Mouse (Mus musculus) MEL (cell line): ENCODE measurements around the gene Plcg2. TPM values are rescaled to one million over a fixed set of nuclear protein-coding genes. Genes with fewer than 3 reads are reported as not detected.

Experiments used
- DNase-seq: peaks from one replicate; pipeline ENCODE4 v3.0.0; 2011; ENCODE audit warnings: low read depth, low spot score
- H3K27ac ChIP-seq: 2 replicates; pipeline ENCODE4 v1.5.1; 2012; ENCODE audit warnings: low read depth, mild to moderate bottlenecking, control low read depth, low read length, moderate library complexity; ENCODE audit not compliant: control insufficient read depth
- H3K27me3 ChIP-seq, 2 experiments: fragments of 150-350 bp in 1 of 2; sonication (generic) in 1 of 2; 2 replicates each; pipeline ENCODE4 v1.6.1; 2012; ENCODE audit warnings: low read length in 2 of 2, mild to moderate bottlenecking in 2 of 2, improper control_type of control experiment in 1 of 2, moderate library complexity in 1 of 2; ENCODE audit not compliant: insufficient read depth in 2 of 2, control insufficient read depth in 1 of 2
- H3K36me3 ChIP-seq, 2 experiments: 2 replicates each; pipeline ENCODE4 v1.6.1; 2012 to 2014; ENCODE audit warnings: low read length in 2 of 2, improper control_type of control experiment in 1 of 2, inconsistent platforms in 1 of 2, mild to moderate bottlenecking in 1 of 2; ENCODE audit not compliant: insufficient read depth in 2 of 2, control insufficient read depth in 1 of 2
- H3K4me1 ChIP-seq, 2 experiments: fragments of 150-350 bp in 1 of 2; sonication (generic) in 1 of 2; 2 replicates each; pipeline ENCODE4 v1.6.1; 2012; ENCODE audit warnings: low read length in 2 of 2, improper control_type of control experiment in 1 of 2, mild to moderate bottlenecking in 1 of 2; ENCODE audit not compliant: insufficient read depth in 2 of 2, control insufficient read depth in 1 of 2
- H3K4me3 ChIP-seq, 2 experiments: fragments of 150-350 bp in 1 of 2; sonication (generic) in 1 of 2; 2 replicates each; pipeline ENCODE4 v1.5.1; 2012; ENCODE audit warnings: low read depth in 2 of 2, low read length in 2 of 2, mild to moderate bottlenecking in 2 of 2, moderate library complexity in 2 of 2, control low read depth in 1 of 2, improper control_type of control experiment in 1 of 2; ENCODE audit not compliant: control insufficient read depth in 1 of 2, insufficient read depth in 1 of 2
- H3K79me2 ChIP-seq: 2 replicates; pipeline ENCODE4 v1.6.1; 2012; ENCODE audit warnings: mild to moderate bottlenecking, low read length, moderate library complexity; ENCODE audit not compliant: control insufficient read depth, poor library complexity, insufficient read depth
- H3K9ac ChIP-seq: 2 replicates; pipeline ENCODE4 v1.6.1; 2012; ENCODE audit warnings: low read depth, mild to moderate bottlenecking, control low read depth, low read length, moderate library complexity; ENCODE audit not compliant: control insufficient read depth, poor library complexity, severe bottlenecking
- H3K9me3 ChIP-seq: fragments of 150-350 bp; sonication (generic); replicated peaks from 2 replicates; pipeline ENCODE4 v1.6.1; 2012; ENCODE audit warnings: mild to moderate bottlenecking, low read length, improper control_type of control experiment, moderate library complexity; ENCODE audit not compliant: insufficient read depth
- BHLHE40 ChIP-seq: IDR thresholded peaks from 2 replicates; pipeline ENCODE4 v1.6.1; 2012; ENCODE audit warnings: low read depth, mild to moderate bottlenecking, inconsistent platforms, low read length, improper control_type of control experiment, borderline replicate concordance
- CHD1 ChIP-seq: IDR thresholded peaks from 2 replicates; pipeline ENCODE4 v1.6.1; 2012; ENCODE audit warnings: low read depth, mild to moderate bottlenecking, inconsistent platforms, low read length, improper control_type of control experiment
- CHD2 ChIP-seq: IDR thresholded peaks from 2 replicates; pipeline ENCODE4 v1.6.1; 2011; ENCODE audit warnings: low read length, improper control_type of control experiment
- CTCF ChIP-seq, 3 experiments: IDR thresholded peaks in 2 of 3; conservative IDR thresholded peaks in 1 of 3; 2 replicates each; pipeline ENCODE4 v1.5.1; 2011 to 2012; ENCODE audit warnings: low read length in 3 of 3, low read depth in 2 of 3, mild to moderate bottlenecking in 2 of 3, improper control_type of control experiment in 1 of 3, inconsistent platforms in 1 of 3, mixed read lengths in 1 of 3, moderate library complexity in 1 of 3; ENCODE audit not compliant: control insufficient read depth in 1 of 3, insufficient read depth in 1 of 3, poor library complexity in 1 of 3, severe bottlenecking in 1 of 3
- E2F4 ChIP-seq: IDR thresholded peaks from 2 replicates; pipeline ENCODE4 v1.6.1; 2011; ENCODE audit warnings: low read depth, low read length, improper control_type of control experiment, borderline replicate concordance
- ELF1 ChIP-seq: IDR thresholded peaks from 2 replicates; pipeline ENCODE4 v1.6.1; 2014; ENCODE audit warnings: low read depth, mild to moderate bottlenecking, inconsistent platforms, low read length, improper control_type of control experiment, moderate library complexity
- GABPA ChIP-seq: IDR thresholded peaks from 2 replicates; pipeline ENCODE4 v1.6.1; 2012; ENCODE audit warnings: low read depth, mild to moderate bottlenecking, inconsistent platforms, low read length, improper control_type of control experiment, moderate library complexity
- HCFC1 ChIP-seq: IDR thresholded peaks from 2 replicates; pipeline ENCODE4 v1.6.1; 2012; ENCODE audit warnings: low read depth, mild to moderate bottlenecking, inconsistent platforms, low read length, improper control_type of control experiment, moderate library complexity
- KAT2A ChIP-seq: conservative IDR thresholded peaks from 2 replicates; pipeline ENCODE4 v1.6.1; 2012; ENCODE audit warnings: low read depth, low read length, improper control_type of control experiment, inconsistent platforms
- MAFK ChIP-seq: IDR thresholded peaks from 2 replicates; pipeline ENCODE4 v1.6.1; 2011; ENCODE audit warnings: low read depth, mild to moderate bottlenecking, low read length, improper control_type of control experiment, borderline replicate concordance
- MAZ ChIP-seq: IDR thresholded peaks from 2 replicates; pipeline ENCODE4 v1.6.1; 2012; ENCODE audit warnings: low read depth, mild to moderate bottlenecking, inconsistent platforms, low read length, improper control_type of control experiment
- MEF2A ChIP-seq: IDR thresholded peaks from 2 replicates; pipeline ENCODE4 v1.6.1; 2014; ENCODE audit warnings: low read depth, mild to moderate bottlenecking, inconsistent platforms, low read length, improper control_type of control experiment; ENCODE audit not compliant: poor library complexity, insufficient replicate concordance, severe bottlenecking; ENCODE audit errors: extremely low read depth
- MXI1 ChIP-seq: IDR thresholded peaks from 2 replicates; pipeline ENCODE4 v1.6.1; 2011; ENCODE audit warnings: mild to moderate bottlenecking, low read depth, low read length, improper control_type of control experiment
- MYC ChIP-seq: IDR thresholded peaks from 2 replicates; pipeline ENCODE4 v1.6.1; 2011; ENCODE audit warnings: low read depth, mild to moderate bottlenecking, low read length, improper control_type of control experiment, moderate library complexity
- NELFE ChIP-seq: IDR thresholded peaks from 2 replicates; pipeline ENCODE4 v1.6.1; 2011; ENCODE audit warnings: low read depth, low read length, improper control_type of control experiment
- NRF1 ChIP-seq: IDR thresholded peaks from 2 replicates; pipeline ENCODE4 v1.6.1; 2014; ENCODE audit warnings: low read depth, mild to moderate bottlenecking, inconsistent platforms, low read length, improper control_type of control experiment, moderate library complexity; ENCODE audit not compliant: poor library complexity, insufficient read depth, severe bottlenecking
- POLR2A ChIP-seq, 2 experiments: IDR thresholded peaks; 2 replicates each; pipeline ENCODE4 v1.6.1; 2011 to 2012; ENCODE audit warnings: low read length in 2 of 2, mild to moderate bottlenecking in 2 of 2, control low read depth in 1 of 2, improper control_type of control experiment in 1 of 2, low read depth in 1 of 2, moderate library complexity in 1 of 2; ENCODE audit not compliant: control insufficient read depth in 1 of 2, insufficient read depth in 1 of 2, poor library complexity in 1 of 2
- POLR2AphosphoS2 ChIP-seq: IDR thresholded peaks from 2 replicates; pipeline ENCODE4 v1.6.1; 2011; ENCODE audit warnings: low read length, improper control_type of control experiment
- POLR2AphosphoS5 ChIP-seq: IDR thresholded peaks from 2 replicates; pipeline ENCODE4 v1.6.1; 2012; ENCODE audit warnings: low read depth, borderline replicate concordance, mild to moderate bottlenecking, inconsistent platforms, low read length, moderate library complexity, mixed read lengths
- RAD21 ChIP-seq: IDR thresholded peaks from 2 replicates; pipeline ENCODE4 v1.6.1; 2011; ENCODE audit warnings: mild to moderate bottlenecking, low read depth, low read length, improper control_type of control experiment
- RCOR1 ChIP-seq: IDR thresholded peaks from 2 replicates; pipeline ENCODE4 v1.6.1; 2012; ENCODE audit warnings: low read depth, mild to moderate bottlenecking, inconsistent platforms, low read length, improper control_type of control experiment
- SIN3A ChIP-seq: IDR thresholded peaks from 2 replicates; pipeline ENCODE4 v1.6.1; 2012; ENCODE audit warnings: low read length, improper control_type of control experiment, inconsistent platforms
- TAL1 ChIP-seq: IDR thresholded peaks from 2 replicates; pipeline ENCODE4 v1.6.1; 2012; ENCODE audit warnings: mild to moderate bottlenecking, inconsistent platforms, low read length, moderate library complexity, mixed read lengths
- TCF12 ChIP-seq: IDR thresholded peaks from 2 replicates; pipeline ENCODE4 v1.6.1; 2014; ENCODE audit warnings: low read depth, mild to moderate bottlenecking, inconsistent platforms, low read length, improper control_type of control experiment, moderate library complexity
- UBTF ChIP-seq: IDR thresholded peaks from 2 replicates; pipeline ENCODE4 v1.6.1; 2012; ENCODE audit warnings: low read depth, mild to moderate bottlenecking, inconsistent platforms, low read length, improper control_type of control experiment, moderate library complexity, borderline replicate concordance; ENCODE audit not compliant: insufficient read depth
- USF2 ChIP-seq, 2 experiments: IDR thresholded peaks; 2 replicates each; pipeline ENCODE4 v1.6.1; 2011 to 2012; ENCODE audit warnings: improper control_type of control experiment in 2 of 2, low read length in 2 of 2, borderline replicate concordance in 1 of 2, inconsistent platforms in 1 of 2, low read depth in 1 of 2, mild to moderate bottlenecking in 1 of 2; ENCODE audit not compliant: insufficient read depth in 1 of 2
- ZC3H11A ChIP-seq: IDR thresholded peaks from 2 replicates; pipeline ENCODE4 v1.6.1; 2012; ENCODE audit warnings: low read depth, mild to moderate bottlenecking, inconsistent platforms, low read length, improper control_type of control experiment
- ZKSCAN1 ChIP-seq: IDR thresholded peaks from 2 replicates; pipeline ENCODE4 v1.6.1; 2012; ENCODE audit warnings: low read depth, mild to moderate bottlenecking, inconsistent platforms, low read length, improper control_type of control experiment, moderate library complexity
- ZMIZ1 ChIP-seq: IDR thresholded peaks from 2 replicates; pipeline ENCODE4 v1.6.1; 2012; ENCODE audit warnings: low read depth, mild to moderate bottlenecking, inconsistent platforms, low read length, improper control_type of control experiment, moderate library complexity
- ZNF384 ChIP-seq: IDR thresholded peaks from 2 replicates; pipeline ENCODE4 v1.6.1; 2012; ENCODE audit warnings: low read depth, mild to moderate bottlenecking, inconsistent platforms, low read length, improper control_type of control experiment
- polyA plus RNA-seq, 2 experiments: library from polyadenylated mRNA; stranded (reverse) in 1 of 2; unstranded in 1 of 2; fragments of >175 nt in 1 of 2; fragments of >200 nt in 1 of 2; gene quantifications; 2 replicates each; pipeline versions ENCODE4 v1.2.1 to v1.2.4; 2012; ENCODE audit warnings: low replicate concordance in 2 of 2, low read depth in 1 of 2; ENCODE audit not compliant: insufficient read length in 2 of 2, insufficient read depth in 1 of 2, missing spikeins in 1 of 2
- total RNA-seq: library from RNA; depleted of rRNA; stranded (reverse); fragments of 300-350 nt; gene quantifications from 2 replicates; pipeline ENCODE4 v1.2.3, GENCODE M21; 2012

Gene Plcg2
- total and polyA plus RNA-seq, 3 experiments: 21.0 to 78.7 (median 23.3) TPM

GRCm38 (mm10) chr8:117469431-117470341 lies 28.4 kb upstream of the Plcg2 start (continued):
- TF ChIP-seq TCF12: peak; percentile 44; the same call in 1 of the 2 replicates
- no peak for TF ChIP-seq GABPA
- no peak for TF ChIP-seq UBTF
- TF ChIP-seq ELF1: peak; percentile 45; the same call in 1 of the 2 replicates
- no peak for TF ChIP-seq MAFK
- no peak for TF ChIP-seq RCOR1
- TF ChIP-seq RAD21: no peak
- no peak for TF ChIP-seq MYC
- no peak for TF ChIP-seq POLR2AphosphoS5
- 0 out of 2 replicates have a peak, but pooled peaks have one; percentile 22 for TF ChIP-seq ZMIZ1
- no peak for TF ChIP-seq BHLHE40
- no peak for TF ChIP-seq CHD1
- peak; percentile 37; the same call in 1 of the 2 replicates for TF ChIP-seq MXI1
- no peak for TF ChIP-seq KAT2A
- TF ChIP-seq USF2 (IDR thresholded peaks at IDR 0.05; ENCODE audit: borderline replicate concordance in 1 of 2, insufficient read depth in 1 of 2, low read depth in 1 of 2, low read length in 2 of 2): no peak
- no peak for TF ChIP-seq MEF2A
- TF ChIP-seq HCFC1: no peak
- TF ChIP-seq ZNF384: no peak

- Histone ChIP-seq H3K9me3 (no peaks in the 10 kb centered on the region), H3K27me3 (no peaks in the 10 kb centered on the region), H3K36me3 (no peaks in the 10 kb centered on the region; a peak in 1 of 4 replicates), H3K9ac (peak overlapping the region; percentile 52), H3K4me1 (peaks cover 7 to 18% of the 10 kb centered on the region in 2 experiments; a peak in 3 of 4 replicates), H3K27ac (peak overlapping the region; percentile 65), H3K79me2 (no peaks in the 10 kb centered on the region), H3K4me3 (peak overlapping the region; percentile 46 to 51)
- peak; percentile 86 for DNase-seq
- TF ChIP-seq ZKSCAN1 (no peak), MEF2A (no peak), TCF12 (no peak; the same call in 1 of the 2 replicates), POLR2A (IDR thresholded peaks at IDR 0.05; ENCODE audit: control insufficient read depth in 1 of 2, insufficient read depth in 1 of 2, low read depth in 1 of 2, low read length in 2 of 2, poor library complexity in 1 of 2) (0 out of 4 replicates have a peak, but pooled peaks of 1 of the 2 experiments have one; percentile 52), KAT2A (no peak), USF2 (IDR thresholded peaks at IDR 0.05; ENCODE audit: borderline replicate concordance in 1 of 2, insufficient read depth in 1 of 2, low read depth in 1 of 2, low read length in 2 of 2) (no peak), POLR2AphosphoS5 (no peak), NELFE (0 out of 2 replicates have a peak, but pooled peaks have one; percentile 29), ZC3H11A (no peak), UBTF (0 out of 2 replicates have a peak, but pooled peaks have one; percentile 36), NRF1 (peak; percentile 31; the same call in 1 of the 2 replicates), HCFC1 (peak; percentile 53; the same call in 1 of the 2 replicates), CTCF (IDR thresholded peaks at IDR 0.05 in 2 of 3, conservative IDR thresholded peaks at IDR 0.05 in 1 of 3; ENCODE audit: control insufficient read depth in 1 of 3, insufficient read depth in 1 of 3, low read depth in 2 of 3, low read length in 3 of 3, poor library complexity in 1 of 3, severe bottlenecking in 1 of 3) (no peak), MAZ (peak; percentile 25; the same call in 1 of the 2 replicates), BHLHE40 (no peak), E2F4 (no peak), TAL1 (no peak), SIN3A (no peak; the same call in 1 of the 2 replicates), MAFK (no peak), CHD2 (no peak), POLR2AphosphoS2 (no peak), MXI1 (no peak)
These were observed 27.7 kb upstream of the Plcg2 start for GRCm38 (mm10) chr8:117470342-117470781.
